Mouse (Mus musculus): ENCODE measurements around the gene Rmi2.

The Rmi2 gene

DNA sequence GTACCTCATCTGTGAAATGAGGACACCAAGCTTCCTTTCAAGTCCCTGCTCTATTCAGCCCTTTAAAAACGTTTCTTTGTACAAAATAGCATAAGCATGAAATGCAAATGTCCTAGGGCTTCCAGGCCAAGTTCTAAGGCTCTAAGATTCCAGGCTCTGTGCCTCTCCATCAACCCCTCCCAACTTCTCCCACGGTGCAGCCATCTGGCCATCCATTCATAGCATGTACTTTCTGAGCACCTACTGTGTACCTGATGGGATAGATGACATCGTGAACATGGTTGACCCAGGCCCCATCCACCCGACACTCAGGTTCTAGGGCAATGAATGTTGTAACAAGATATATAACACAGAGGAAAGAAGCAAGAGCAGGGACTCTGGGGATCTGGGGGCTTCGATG, 88.7 kb downstream of the Rmi2 start:
- DNase-seq (ENCODE audit: low read depth, low spot score): no peak

DNA sequence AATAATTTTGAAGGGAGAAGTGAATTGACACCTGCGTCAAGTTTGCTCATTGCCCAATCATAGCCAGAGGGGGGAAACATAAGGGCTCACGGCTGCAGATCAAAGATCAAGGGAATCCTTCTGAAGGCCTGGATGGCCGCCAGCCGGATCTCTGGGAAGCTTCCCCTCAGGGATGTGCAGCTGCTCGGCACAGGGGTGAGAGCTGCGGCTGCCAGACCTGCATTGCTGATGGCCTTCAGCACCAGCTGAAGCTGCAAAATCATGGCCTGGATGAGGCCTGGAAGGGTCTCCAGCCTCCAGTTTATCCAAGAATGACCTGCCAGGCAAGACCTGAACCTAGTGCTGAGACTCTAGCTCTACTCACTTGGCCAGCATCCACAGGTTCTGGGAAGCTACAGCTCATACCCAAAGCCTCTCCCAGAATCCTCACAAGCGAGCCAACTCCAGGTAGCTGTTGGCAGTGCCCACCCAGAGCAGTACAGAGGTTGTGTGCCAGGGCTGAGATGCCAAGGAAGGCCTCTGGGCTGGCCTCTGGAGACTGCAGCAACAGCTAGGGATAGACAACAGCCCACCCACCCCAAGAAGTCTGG, 90.8 kb downstream of the Rmi2 start:
- no peak for DNase-seq (ENCODE audit: low read depth, low spot score)

DNA sequence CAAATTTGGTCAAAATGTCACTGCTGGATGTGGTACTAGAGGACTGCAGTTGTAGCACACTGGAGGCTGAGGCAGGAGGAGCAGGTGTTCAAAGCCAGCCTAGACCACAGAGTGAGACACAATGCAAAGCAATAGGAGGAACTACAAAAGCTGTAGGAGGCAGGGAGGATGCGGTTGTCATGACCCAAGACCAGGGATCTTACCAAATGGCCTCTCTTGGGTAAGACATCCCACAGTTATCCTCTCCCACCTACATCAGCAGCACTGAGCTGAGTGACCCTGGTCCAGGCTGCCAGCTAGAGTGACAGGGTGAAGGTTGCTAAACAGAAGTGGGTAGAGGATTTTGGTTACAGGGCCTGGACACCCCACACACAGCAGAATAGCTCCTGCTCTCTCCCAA, 92.2 kb downstream of the Rmi2 start:
- DNase-seq (ENCODE audit: low read depth, low spot score): no peak

DNA sequence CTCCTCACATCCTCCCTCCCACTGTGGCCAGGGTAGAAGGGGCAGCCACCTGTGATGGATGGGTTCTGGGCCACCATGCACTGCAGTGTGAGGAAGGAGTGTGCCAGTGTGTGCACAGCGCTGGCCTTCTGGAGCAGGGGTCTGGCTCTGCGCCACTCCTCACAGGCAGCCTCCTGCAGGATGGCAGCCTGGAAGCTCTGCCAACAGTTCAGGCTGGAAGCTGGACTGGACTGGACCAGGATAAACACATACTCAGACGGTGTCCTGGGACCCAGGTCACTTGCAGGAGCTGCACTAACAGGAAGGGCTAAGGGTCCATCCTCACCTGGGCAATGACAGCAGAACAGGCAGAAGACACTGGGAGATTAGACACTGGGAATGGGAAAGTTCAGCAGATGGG, 98.5 kb downstream of the Rmi2 start:
- no peak for DNase-seq (ENCODE audit: low read depth, low spot score)

DNA sequence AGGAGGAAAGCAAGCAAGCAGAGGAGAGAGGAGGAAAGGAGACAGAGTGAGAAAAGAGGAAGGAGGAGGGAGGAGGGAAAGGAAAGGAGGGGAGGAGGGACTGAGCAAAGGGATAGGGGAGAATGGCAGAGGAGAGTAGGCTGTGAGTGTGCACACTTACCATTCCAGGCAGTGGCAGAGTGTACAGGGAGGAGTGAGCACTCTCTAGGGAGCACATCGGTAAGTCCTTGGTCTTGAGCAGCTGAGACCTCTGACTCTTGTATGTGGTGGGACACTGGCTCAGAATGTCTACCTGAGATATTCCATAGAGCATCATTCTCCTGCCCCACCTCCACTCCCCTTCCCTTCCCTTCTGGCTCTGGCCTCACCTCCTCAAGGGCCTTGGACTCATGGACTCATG, 99.2 kb downstream of the Rmi2 start:
- DNase-seq (ENCODE audit: low read depth, low spot score): no peak

DNA sequence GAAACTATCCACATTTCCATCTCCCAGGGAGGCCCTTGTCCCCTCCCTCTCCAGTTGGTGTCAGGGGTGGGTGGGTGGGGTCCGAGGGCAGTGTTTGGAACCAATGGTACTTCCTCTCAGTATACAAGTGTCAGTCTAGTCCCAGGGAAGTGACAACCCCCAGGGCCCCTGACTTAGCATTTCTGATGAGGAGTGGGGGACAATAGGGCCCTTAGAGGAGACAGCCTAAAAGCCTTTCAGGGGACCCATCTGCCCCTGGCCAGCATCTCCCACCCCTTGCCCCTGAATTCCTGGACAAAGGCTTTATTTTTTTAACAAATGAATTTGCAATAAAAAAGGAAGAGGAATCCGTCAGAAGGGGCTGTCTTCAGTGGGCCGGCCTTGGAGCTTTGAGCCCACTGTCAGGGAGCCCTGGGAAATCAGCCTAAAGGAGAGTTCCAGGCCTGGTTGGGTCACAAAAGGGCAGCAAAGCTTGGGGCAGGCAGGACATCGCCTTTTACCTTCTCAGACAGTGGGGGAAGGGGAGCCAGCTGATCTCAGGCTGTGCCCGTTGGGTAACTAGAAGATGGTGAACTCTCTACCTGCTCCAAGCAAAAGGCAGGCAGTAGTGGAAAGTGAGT, 102.0 kb downstream of the Rmi2 start:
- DNase-seq (ENCODE audit: low read depth, low spot score): no peak

DNA sequence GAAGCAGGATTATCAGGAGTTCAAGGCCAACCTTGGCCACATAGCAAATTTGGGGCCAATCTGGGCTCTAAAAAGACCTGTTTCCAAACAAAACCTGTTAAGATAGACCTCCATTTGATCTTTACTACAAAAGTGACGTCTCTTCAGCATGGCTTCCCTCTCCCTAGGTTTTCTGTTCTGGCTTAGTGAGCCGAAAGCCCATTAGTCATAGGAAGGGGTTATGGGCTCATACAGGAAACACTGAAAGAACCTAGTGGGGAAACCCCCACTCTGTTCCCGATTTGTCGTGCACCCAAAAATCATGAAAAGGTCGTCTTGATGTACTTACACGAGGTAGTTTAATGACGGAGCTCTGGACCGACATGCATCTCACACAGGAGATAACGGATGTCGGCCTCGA, 102.6 kb downstream of the Rmi2 start:
- DNase-seq (ENCODE audit: low read depth, low spot score): no peak

DNA sequence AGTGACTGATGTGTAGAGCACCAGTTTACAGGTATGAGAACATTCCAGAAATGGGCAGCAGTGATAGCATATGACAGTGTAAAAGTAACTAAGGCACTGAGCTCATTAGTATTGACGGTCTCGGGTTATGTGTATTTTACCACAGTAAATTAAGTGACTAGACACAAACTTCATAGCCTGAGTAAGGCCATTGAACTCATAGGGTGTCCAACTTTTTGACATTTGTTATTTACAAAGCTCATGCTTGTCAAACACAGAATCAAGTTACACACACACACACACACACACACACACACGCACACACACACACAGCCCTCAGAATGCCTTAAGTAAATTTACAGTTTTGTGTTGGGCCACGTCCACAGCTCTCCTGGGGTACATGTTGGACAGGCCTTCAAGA, 105.1 kb downstream of the Rmi2 start:
- DNase-seq (ENCODE audit: low read depth, low spot score): no peak

DNA sequence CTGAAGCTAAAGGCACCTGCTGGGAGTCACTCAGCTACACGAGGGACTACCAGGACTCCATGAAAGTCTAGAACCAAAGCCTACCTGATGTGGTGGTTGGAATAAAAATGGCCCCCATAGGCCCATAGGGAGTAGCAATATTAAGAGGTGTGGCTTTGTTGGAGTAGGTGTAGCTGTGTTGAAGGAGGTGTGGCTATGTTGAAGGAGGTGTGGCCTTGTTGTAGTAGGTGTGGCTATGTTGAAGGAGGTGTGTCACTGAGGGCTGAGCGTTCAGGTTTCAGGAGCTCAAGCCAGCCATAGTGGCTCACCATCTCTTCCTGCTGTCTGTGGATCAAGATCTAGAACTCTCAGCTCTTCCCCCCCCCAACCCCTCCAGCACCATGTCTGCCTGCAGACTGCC, 105.8 kb downstream of the Rmi2 start:
- no peak for DNase-seq (ENCODE audit: low read depth, low spot score)

Data from forelimb bud, embryonic 11.5 days (tissue).